Mouse (Mus musculus) ES-Bruce4 (cell line): ENCODE results near the gene B230217C12Rik. TPM values are rescaled to one million over a fixed set of nuclear protein-coding genes. Genes with fewer than 3 reads are reported as not detected.
"Not testable (repeated sequence)": the region's sequence is repeated elsewhere in the genome, so short reads cannot be mapped to it uniquely, and the experiment has no call there.

Source experiments
- H3K27ac ChIP-seq: 2 replicates; pipeline ENCODE4 v1.5.1; 2012; ENCODE audit warnings: low read length, inconsistent platforms; ENCODE audit not compliant: insufficient read depth
- H3K27me3 ChIP-seq: 2 replicates; pipeline ENCODE4 v1.6.1; 2012; ENCODE audit warnings: mild to moderate bottlenecking, low read length, inconsistent platforms; ENCODE audit not compliant: control insufficient read depth, poor library complexity, insufficient read depth, severe bottlenecking
- H3K36me3 ChIP-seq: 2 replicates; pipeline ENCODE4 v1.6.1; 2012; ENCODE audit warnings: inconsistent platforms, mild to moderate bottlenecking, low read length, moderate library complexity; ENCODE audit not compliant: control insufficient read depth, poor library complexity, insufficient read depth, severe bottlenecking
- H3K4me1 ChIP-seq: one replicate; pipeline ENCODE4 v1.8.1; 2011; ENCODE audit warnings: low read length; ENCODE audit not compliant: control insufficient read depth, insufficient read depth
- H3K4me3 ChIP-seq: 2 replicates; pipeline ENCODE4 v1.5.1; 2011; ENCODE audit warnings: low read depth, mild to moderate bottlenecking, low read length
- H3K9ac ChIP-seq: 2 replicates; pipeline ENCODE4 v1.6.1; 2012; ENCODE audit warnings: low read depth, mild to moderate bottlenecking, inconsistent platforms; ENCODE audit not compliant: poor library complexity, severe bottlenecking
- H3K9me3 ChIP-seq: replicated peaks from 2 replicates; pipeline ENCODE4 v1.6.1; 2012; ENCODE audit warnings: mild to moderate bottlenecking, low read length, inconsistent platforms; ENCODE audit not compliant: control insufficient read depth, poor library complexity, insufficient read depth, severe bottlenecking
- CTCF ChIP-seq: IDR thresholded peaks from one replicate; pipeline ENCODE4 v1.8.1; 2011; ENCODE audit warnings: low read depth, low read length
- EP300 ChIP-seq: IDR thresholded peaks from 2 replicates; pipeline ENCODE4 v1.6.1; 2011; ENCODE audit warnings: low read depth, low read length; ENCODE audit not compliant: insufficient read depth
- POLR2A ChIP-seq: IDR thresholded peaks from one replicate; pipeline ENCODE4 v1.8.1; 2011; ENCODE audit warnings: low read length; ENCODE audit not compliant: insufficient read depth
- polyA plus RNA-seq: library from polyadenylated mRNA; stranded (reverse); fragments of >200 nt; gene quantifications from 2 replicates; pipeline ENCODE4 v1.2.4, GENCODE M21; 2011; ENCODE audit warnings: low read depth; ENCODE audit not compliant: missing spikeins, insufficient read depth, insufficient read length

Gene B230217C12Rik
- polyA plus RNA-seq, 1 experiment: 2.8 TPM

DNA sequence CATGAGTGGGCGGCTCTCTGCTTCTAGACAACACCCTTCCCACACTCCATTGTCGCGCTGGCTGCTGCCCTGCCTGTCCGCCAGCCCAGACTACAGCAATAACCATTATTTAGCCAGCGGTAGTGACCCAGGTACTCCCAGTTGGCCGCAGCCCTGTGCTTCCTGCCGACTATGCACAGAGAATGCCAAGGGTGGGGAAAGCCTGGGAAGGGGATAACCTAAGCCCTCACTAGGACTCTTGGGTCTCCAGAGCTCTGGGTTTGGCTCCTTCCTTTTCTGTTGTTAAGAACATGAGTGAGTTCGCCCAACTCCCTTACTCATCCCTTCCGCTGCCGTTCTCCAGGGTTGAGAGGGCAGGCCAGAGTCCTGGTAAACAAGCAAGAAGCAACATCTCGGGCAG is 8.6 kb upstream of the B230217C12Rik start:
- Histone ChIP-seq H3K9me3 (no peaks in the 10 kb centered on the region), H3K27ac (peak overlapping the region; percentile 33; the same call in 1 of the 2 replicates), H3K4me1 (peaks cover 25% of the 10 kb centered on the region), H3K4me3 (no peak overlapping the region), H3K9ac (no peak overlapping the region), H3K27me3 (no peaks in the 10 kb centered on the region), H3K36me3 (peaks cover 26% of the 10 kb centered on the region)
- TF ChIP-seq EP300: no peak
- TF ChIP-seq POLR2A: no peak
- TF ChIP-seq CTCF: no peak

DNA sequence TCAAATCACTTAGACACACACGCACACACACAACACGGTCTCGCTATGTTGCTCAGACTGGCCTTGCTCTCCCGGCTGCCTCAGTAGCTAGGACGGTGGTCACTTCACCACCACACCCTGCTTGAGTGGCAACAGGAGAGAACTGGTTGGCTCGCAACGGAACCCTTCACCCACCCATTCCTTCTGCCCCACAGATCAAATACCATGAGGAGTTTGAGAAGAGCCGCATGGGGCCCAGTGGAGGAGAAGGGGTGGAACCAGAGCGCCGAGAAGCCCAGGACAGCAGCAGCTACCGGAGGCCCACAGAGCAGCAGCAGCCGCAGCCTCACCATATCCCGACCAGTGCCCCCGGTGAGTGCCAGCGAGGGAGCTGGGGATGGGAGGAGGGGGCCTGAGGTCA is 7.2 kb upstream of the B230217C12Rik start:
- Histone ChIP-seq H3K9ac (no peak overlapping the region), H3K36me3 (peaks cover 26% of the 10 kb centered on the region), H3K4me3 (no peak overlapping the region), H3K27me3 (no peaks in the 10 kb centered on the region), H3K9me3 (no peaks in the 10 kb centered on the region), H3K27ac (no peak overlapping the region), H3K4me1 (peaks cover 22% of the 10 kb centered on the region)
- TF ChIP-seq POLR2A: no peak
- TF ChIP-seq CTCF: no peak

DNA sequence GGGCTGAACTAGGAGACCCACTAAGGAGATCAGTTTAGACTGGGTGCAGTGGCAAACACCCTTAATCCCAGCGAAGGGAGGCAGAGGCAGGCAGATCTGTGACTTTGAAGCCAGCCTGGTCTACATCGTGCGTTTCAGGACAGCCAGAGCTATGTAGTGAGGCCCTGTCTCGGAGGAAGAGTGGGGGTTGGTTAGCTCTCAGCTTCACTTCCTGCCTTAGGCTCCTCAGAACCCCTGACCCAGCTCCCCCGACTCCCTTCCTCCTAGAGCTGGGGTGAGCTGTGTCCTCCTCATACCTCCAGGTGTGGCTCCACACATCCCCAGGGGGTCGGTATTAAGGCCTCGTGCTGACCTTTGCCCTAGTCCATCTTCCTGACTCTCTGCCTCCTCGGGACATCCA is 4.0 kb upstream of the B230217C12Rik start:
- H3K27me3 ChIP-seq: no peaks in the 10 kb centered on the region
- no peak overlapping the region for H3K4me3 ChIP-seq
- no peak for TF ChIP-seq POLR2A
- no peak for TF ChIP-seq EP300
- TF ChIP-seq CTCF: no peak
- no peak overlapping the region for H3K27ac ChIP-seq
- no peaks in the 10 kb centered on the region for H3K9me3 ChIP-seq
- no peak overlapping the region for H3K9ac ChIP-seq
- peaks cover 26% of the 10 kb centered on the region for H3K36me3 ChIP-seq
- peaks cover 12% of the 10 kb centered on the region for H3K4me1 ChIP-seq

DNA sequence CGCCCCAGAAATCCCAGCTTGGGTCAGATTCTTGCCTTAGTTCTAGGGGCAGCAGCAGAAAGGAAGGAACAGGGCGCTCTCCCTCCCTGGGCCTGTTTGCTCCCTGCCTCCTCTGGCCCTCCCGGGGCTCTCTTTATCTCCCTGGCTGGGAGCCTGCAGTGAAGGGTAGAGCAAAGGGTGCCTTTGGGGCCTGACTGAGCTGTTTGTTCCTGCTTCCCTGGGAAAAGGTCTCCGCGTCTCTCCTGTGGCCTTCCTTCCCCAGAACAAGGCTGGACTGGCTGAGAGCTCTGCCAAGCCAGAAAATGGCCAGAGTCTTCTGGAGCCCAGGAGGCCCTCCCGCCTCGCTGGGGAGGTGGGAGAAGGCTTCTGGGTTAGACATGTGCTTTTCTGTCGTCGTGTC is 3.5 kb upstream of the B230217C12Rik start:
- peaks cover 26% of the 10 kb centered on the region for H3K36me3 ChIP-seq

DNA sequence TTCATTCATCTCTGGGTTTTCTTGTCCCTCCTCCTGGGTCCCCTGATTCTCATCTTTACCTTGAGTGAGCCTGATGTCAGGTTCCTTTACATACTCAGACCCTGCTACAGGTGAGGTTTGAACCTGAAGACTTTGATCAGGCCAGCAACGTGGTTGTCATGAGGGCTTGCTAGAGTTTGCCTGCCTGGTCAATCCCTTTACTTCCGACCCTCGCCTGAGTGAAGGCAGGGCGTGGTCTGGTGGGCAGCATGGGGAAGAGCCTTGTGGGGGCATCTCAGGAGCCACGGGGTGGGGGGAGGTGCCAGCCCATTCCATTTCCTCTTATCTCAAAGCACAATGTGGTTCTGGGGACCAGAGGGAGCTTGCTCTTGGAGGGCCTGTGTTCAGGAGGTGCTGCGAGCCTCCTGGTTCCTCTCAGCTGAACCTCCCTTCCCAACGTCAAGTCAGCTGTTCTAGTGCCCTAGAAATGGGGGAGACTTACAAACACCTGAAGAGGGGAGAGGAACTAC is 2.9 kb upstream of the B230217C12Rik start:
- no peaks in the 10 kb centered on the region for H3K27me3 ChIP-seq
- no peak overlapping the region for H3K27ac ChIP-seq
- H3K4me3 ChIP-seq: no peak overlapping the region
- no peaks in the 10 kb centered on the region for H3K9me3 ChIP-seq
- H3K9ac ChIP-seq: no peak overlapping the region
- TF ChIP-seq EP300 (no peak), POLR2A (no peak), CTCF (no peak)
- peaks cover 5% of the 10 kb centered on the region for H3K4me1 ChIP-seq
- H3K36me3 ChIP-seq: peaks cover 26% of the 10 kb centered on the region

More for the DNA sequence above, 3.5 kb upstream of the B230217C12Rik start:
- not testable (repeated sequence) for H3K27ac ChIP-seq, H3K9ac ChIP-seq, H3K4me1 ChIP-seq, H3K27me3 ChIP-seq, H3K9me3 ChIP-seq, H3K4me3 ChIP-seq

DNA sequence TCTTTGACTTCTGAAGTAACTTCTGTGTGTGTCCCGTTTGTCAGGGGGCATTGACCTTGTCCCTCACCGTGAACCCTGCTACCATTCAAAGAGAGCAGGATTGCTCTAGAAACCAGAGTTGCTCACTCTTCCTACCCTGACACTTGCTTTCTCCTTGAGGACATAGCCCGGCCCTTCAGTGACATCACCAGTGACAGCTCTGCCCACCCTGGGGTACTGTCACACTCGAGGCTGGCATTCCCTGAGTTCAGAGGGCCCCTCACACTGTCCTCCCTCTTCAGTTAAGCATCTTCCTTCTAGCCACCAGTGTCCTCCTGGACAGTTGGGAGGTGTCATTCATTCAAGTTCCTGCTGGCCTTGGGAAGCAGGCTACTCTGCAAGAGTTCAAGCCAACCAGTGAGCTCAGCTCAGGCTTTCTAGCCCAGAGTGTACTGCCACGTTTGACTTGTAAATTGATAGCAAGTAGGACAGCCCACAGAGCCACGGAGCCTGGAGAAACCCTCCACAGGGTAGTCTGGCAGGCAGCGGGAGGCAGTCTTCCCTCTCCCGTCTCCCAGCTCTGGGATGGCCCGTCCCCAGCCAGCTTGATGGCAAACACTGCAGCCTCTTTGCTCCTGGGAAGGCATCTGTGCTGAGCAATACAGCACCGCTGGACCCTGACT is 1.7 kb upstream of the B230217C12Rik start:
- Histone ChIP-seq H3K4me1 (peaks cover 5% of the 10 kb centered on the region), H3K9ac (no peak overlapping the region), H3K36me3 (peaks cover 20% of the 10 kb centered on the region), H3K4me3 (no peak overlapping the region), H3K27me3 (no peaks in the 10 kb centered on the region), H3K27ac (no peak overlapping the region), H3K9me3 (no peaks in the 10 kb centered on the region)
- TF ChIP-seq POLR2A (no peak), CTCF (no peak), EP300 (no peak)
